Mouse (Mus musculus): Measurements from ENCODE around the gene Calhm3. TPM values are rescaled to one million over a fixed set of nuclear protein-coding genes. Genes with fewer than 3 reads are reported as not detected.
"Not testable (repeated sequence)": the region's sequence is repeated elsewhere in the genome, so short reads cannot be mapped to it uniquely, and the experiment has no call there.

Calhm3 gene
- polyA plus RNA-seq, 1 experiment from 2014 or later, result not detected

GRCm38 (mm10) chr19:47151332-47152061 is 6.1 kb downstream of the Calhm3 start:
- DNase-seq (ENCODE audit: low spot score) (no peak), ATAC-seq (ENCODE audit: low FRiP score, low TSS enrichment) (no peak)

DNA sequence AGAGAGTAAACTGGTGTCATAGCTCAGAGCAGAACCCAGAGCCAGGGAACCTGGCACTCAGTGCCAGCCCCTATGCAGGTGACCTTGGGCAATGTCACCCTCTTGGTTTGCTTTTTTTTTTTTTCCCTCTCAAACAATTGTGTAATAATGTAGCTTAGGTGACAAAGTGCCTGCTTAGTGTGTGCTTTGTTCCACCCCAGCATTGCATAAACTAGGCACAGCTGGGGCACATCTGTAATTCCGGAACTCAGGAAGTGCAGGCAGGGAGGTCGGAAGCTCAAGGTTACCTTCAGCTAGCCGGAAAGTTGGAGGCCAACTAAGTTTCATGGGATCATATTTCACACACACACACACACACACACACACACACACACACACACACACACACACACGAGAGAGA is 7.7 kb downstream of the Calhm3 start:
- Histone ChIP-seq H3K27me3 (ENCODE audit: control insufficient read depth, insufficient read depth, low read length) (no peaks in the 10 kb centered on the region), H3K9me3 (ENCODE audit: control insufficient read depth, low read length) (no peaks in the 10 kb centered on the region), H3K9ac (ENCODE audit: low read length) (no peak overlapping the region), H3K27ac (replicated peaks) (no peak overlapping the region), H3K4me2 (replicated peaks; ENCODE audit: low read depth) (no peak overlapping the region), H3K4me3 (ENCODE audit: low read depth, low read length) (no peak overlapping the region), H3K36me3 (ENCODE audit: control insufficient read depth, insufficient read depth, low read length) (no peaks in the 10 kb centered on the region), H3K4me1 (replicated peaks; ENCODE audit: control insufficient read depth, insufficient read depth) (no peaks in the 10 kb centered on the region)
- no peak for ATAC-seq (ENCODE audit: low FRiP score, low TSS enrichment)
- TF ChIP-seq CTCF (IDR thresholded peaks at IDR 0.05; ENCODE audit: low read depth), result no peak
- no peak for TF ChIP-seq EP300 (optimal IDR thresholded peaks at IDR 0.05)
- no peak for DNase-seq (ENCODE audit: low spot score)
- WGBS, result 31% methylated on average over 4 of the region's 4 CpGs

More at GRCm38 (mm10) chr19:47151332-47152061, 6.1 kb downstream of the Calhm3 start:
- Histone ChIP-seq H3K27me3 (ENCODE audit: control insufficient read depth, insufficient read depth, low read length) (no peaks in the 10 kb centered on the region), H3K4me2 (replicated peaks; ENCODE audit: low read depth) (peak overlapping the region; percentile 34), H3K4me1 (replicated peaks; ENCODE audit: control insufficient read depth, insufficient read depth) (no peaks in the 10 kb centered on the region), H3K9me3 (ENCODE audit: control insufficient read depth, low read length) (no peaks in the 10 kb centered on the region), H3K9ac (ENCODE audit: low read length) (no peak overlapping the region), H3K27ac (replicated peaks) (no peak overlapping the region), H3K4me3 (ENCODE audit: low read depth, low read length) (0 out of 2 replicates have a peak overlapping the region, but pooled peaks have one; percentile 4), H3K36me3 (ENCODE audit: control insufficient read depth, insufficient read depth, low read length) (no peaks in the 10 kb centered on the region)
- TF ChIP-seq CTCF (IDR thresholded peaks at IDR 0.05; ENCODE audit: low read depth), result no peak
- TF ChIP-seq EP300 (optimal IDR thresholded peaks at IDR 0.05), result no peak
- 28% methylated on average over 32 of the region's 32 CpGs for WGBS

- no peak for TF ChIP-seq CTCF (IDR thresholded peaks at IDR 0.05; ENCODE audit: low read depth)
- no peak for TF ChIP-seq EP300 (optimal IDR thresholded peaks at IDR 0.05)
- ATAC-seq (ENCODE audit: low FRiP score, low TSS enrichment), result no peak
- Histone ChIP-seq H3K9ac (ENCODE audit: low read length) (no peak overlapping the region), H3K27me3 (ENCODE audit: control insufficient read depth, insufficient read depth, low read length) (no peaks in the 10 kb centered on the region), H3K4me1 (replicated peaks; ENCODE audit: control insufficient read depth, insufficient read depth) (no peaks in the 10 kb centered on the region), H3K4me3 (ENCODE audit: low read depth, low read length) (no peak overlapping the region), H3K4me2 (replicated peaks; ENCODE audit: low read depth) (no peak overlapping the region), H3K36me3 (ENCODE audit: control insufficient read depth, insufficient read depth, low read length) (no peaks in the 10 kb centered on the region), H3K9me3 (ENCODE audit: control insufficient read depth, low read length) (no peaks in the 10 kb centered on the region), H3K27ac (replicated peaks) (no peak overlapping the region)
- no peak for DNase-seq (ENCODE audit: low spot score)
- WGBS, result 67% methylated on average over 5 of the region's 5 CpGs
These were observed 9.2 kb downstream of the Calhm3 start for GRCm38 (mm10) chr19:47148267-47148847.

- Histone ChIP-seq H3K27ac (replicated peaks) (no peak within 1 kb of the TSS), H3K4me2 (replicated peaks; ENCODE audit: low read depth) (no peak within 1 kb of the TSS), H3K9me3 (ENCODE audit: control insufficient read depth, low read length) (no peaks in the 10 kb centered on the region), H3K27me3 (ENCODE audit: control insufficient read depth, insufficient read depth, low read length) (no peaks in the 10 kb centered on the region), H3K9ac (ENCODE audit: low read length) (no peak within 1 kb of the TSS), H3K4me1 (replicated peaks; ENCODE audit: control insufficient read depth, insufficient read depth) (no peaks in the 10 kb centered on the region), H3K4me3 (ENCODE audit: low read depth, low read length) (no peak within 1 kb of the TSS), H3K36me3 (ENCODE audit: control insufficient read depth, insufficient read depth, low read length) (no peaks in the 10 kb centered on the region)
- no peak for DNase-seq (ENCODE audit: low spot score)
- WGBS, result 89% methylated on average over 6 of the region's 6 CpGs
- no peak for TF ChIP-seq EP300 (optimal IDR thresholded peaks at IDR 0.05)
- TF ChIP-seq CTCF (IDR thresholded peaks at IDR 0.05; ENCODE audit: low read depth), result no peak
- ATAC-seq (ENCODE audit: low FRiP score, low TSS enrichment), result no peak
These were observed 13.4 kb downstream of the Calhm3 start, which contains the start of gene Calhm1 for GRCm38 (mm10) chr19:47144154-47144553. Gene Calhm1, minus strand, starts transcription at chr19:47144254.

GRCm38 (mm10) chr19:47142438-47142837 is 15.1 kb downstream of the Calhm3 start:
- H3K9ac ChIP-seq (ENCODE audit: low read length), result no peak overlapping the region
- no peak overlapping the region for H3K27ac ChIP-seq (replicated peaks)
- no peak overlapping the region for H3K4me2 ChIP-seq (replicated peaks; ENCODE audit: low read depth)
- 74% methylated on average over 6 of the region's 6 CpGs for WGBS
- H3K4me3 ChIP-seq (ENCODE audit: low read depth, low read length), result no peak overlapping the region
- TF ChIP-seq EP300 (optimal IDR thresholded peaks at IDR 0.05) (no peak), CTCF (IDR thresholded peaks at IDR 0.05; ENCODE audit: low read depth) (no peak)
- no peaks in the 10 kb centered on the region for H3K4me1 ChIP-seq (replicated peaks; ENCODE audit: control insufficient read depth, insufficient read depth)
- no peaks in the 10 kb centered on the region for H3K27me3 ChIP-seq (ENCODE audit: control insufficient read depth, insufficient read depth, low read length)
- H3K9me3 ChIP-seq (ENCODE audit: control insufficient read depth, low read length), result no peaks in the 10 kb centered on the region
- DNase-seq (ENCODE audit: low spot score) (no peak), ATAC-seq (ENCODE audit: low FRiP score, low TSS enrichment) (no peak)
- H3K36me3 ChIP-seq (ENCODE audit: control insufficient read depth, insufficient read depth, low read length), result no peaks in the 10 kb centered on the region

DNA sequence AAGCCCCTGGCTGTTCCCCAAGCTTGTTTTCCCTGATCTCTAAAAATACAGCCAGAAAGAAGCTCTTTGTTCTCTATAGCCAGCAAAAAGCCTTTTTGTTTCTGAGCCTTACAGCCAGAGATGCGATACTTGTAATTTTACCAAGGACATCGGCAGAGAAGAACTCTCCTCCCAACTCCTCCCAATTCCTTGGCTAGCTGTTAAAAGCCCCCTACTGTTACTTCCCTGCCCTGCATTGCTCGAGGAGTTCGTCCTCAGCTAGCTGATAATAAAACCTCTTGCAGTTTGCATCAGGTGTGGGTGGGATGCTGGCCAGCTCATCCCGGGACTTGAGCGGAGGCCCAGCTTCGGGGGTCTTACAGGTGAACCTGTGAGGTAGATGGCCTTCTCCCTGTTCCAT is 18.0 kb downstream of the Calhm3 start:
- not testable (repeated sequence) for H3K36me3 ChIP-seq (ENCODE audit: control insufficient read depth, insufficient read depth, low read length); H3K9ac ChIP-seq (ENCODE audit: low read length); H3K4me2 ChIP-seq (replicated peaks; ENCODE audit: low read depth); DNase-seq (ENCODE audit: low spot score); H3K27me3 ChIP-seq (ENCODE audit: control insufficient read depth, insufficient read depth, low read length); ATAC-seq (ENCODE audit: low FRiP score, low TSS enrichment); H3K4me3 ChIP-seq (ENCODE audit: low read depth, low read length); H3K9me3 ChIP-seq (ENCODE audit: control insufficient read depth, low read length); H3K4me1 ChIP-seq (replicated peaks; ENCODE audit: control insufficient read depth, insufficient read depth); H3K27ac ChIP-seq (replicated peaks)
- 40% methylated on average over 7 of the region's 7 CpGs for WGBS
- TF ChIP-seq CTCF (IDR thresholded peaks at IDR 0.05; ENCODE audit: low read depth), result peak; percentile 31
